Comparison of ENCODE assay signal across 8 mouse cellular contexts in genomic region chr11:86894171-86894577, GRCm38 (mm10).
DNase-seq lines count a peak whose midpoint lies in the region; ATAC-seq and TF ChIP-seq lines count a peak whose summit lies in the region.

No protein-coding gene starts in this region.

- H3K27me3 ChIP-seq in embryonic facial prominence, embryonic 13.5 days: peaks cover 7% of the 10 kb centered on the region
- H3K27me3 ChIP-seq in limb, embryonic 14.5 days (ENCODE audit: control insufficient read depth, insufficient read depth, low read length): no peaks in the 10 kb centered on the region
- no peaks in the 10 kb centered on the region for H3K27me3 ChIP-seq in midbrain, postnatal 0 days (ENCODE audit: insufficient read depth, low read length)

- H3K9me3 ChIP-seq in embryonic facial prominence, embryonic 13.5 days: no peaks in the 10 kb centered on the region
- no peaks in the 10 kb centered on the region for H3K9me3 ChIP-seq in limb, embryonic 14.5 days (ENCODE audit: control insufficient read depth, low read length)
- H3K9me3 ChIP-seq in midbrain, postnatal 0 days (ENCODE audit: low read length): no peaks in the 10 kb centered on the region

- peaks cover 26% of the 10 kb centered on the region for H3K4me1 ChIP-seq in embryonic facial prominence, embryonic 13.5 days
- H3K4me1 ChIP-seq in limb, embryonic 14.5 days (ENCODE audit: control insufficient read depth, insufficient read depth, low read length): peaks cover 23% of the 10 kb centered on the region
- peaks cover 8% of the 10 kb centered on the region; the same call in 1 of the 2 replicates for H3K4me1 ChIP-seq in midbrain, postnatal 0 days (ENCODE audit: insufficient read depth, low read length)

- peak overlapping the region; percentile 40 for H3K4me3 ChIP-seq in embryonic facial prominence, embryonic 13.5 days
- peak overlapping the region; percentile 21 for H3K4me3 ChIP-seq in limb, embryonic 14.5 days (replicated peaks; ENCODE audit: low read length)
- H3K4me3 ChIP-seq in midbrain, postnatal 0 days (ENCODE audit: low read depth, low read length): peak overlapping the region; percentile 40

- WGBS in embryonic facial prominence, embryonic 13.5 days: 5% methylated on average over 19 of the region's 19 CpGs
- 8% methylated on average over 19 of the region's 19 CpGs for WGBS in limb, embryonic 14.5 days
- WGBS in midbrain, postnatal 0 days: 9% methylated on average over 19 of the region's 19 CpGs

- no peak for TF ChIP-seq POLR2A in limb, embryonic 14.5 days (IDR thresholded peaks at IDR 0.05; ENCODE audit: borderline replicate concordance, extremely low read depth, insufficient read depth, insufficient read length)

- peak overlapping the region; percentile 66 for H3K4me2 ChIP-seq in embryonic facial prominence, embryonic 13.5 days
- H3K4me2 ChIP-seq in limb, embryonic 14.5 days (replicated peaks; ENCODE audit: low read depth, low read length, severe bottlenecking): peak overlapping the region; percentile 41
- H3K4me2 ChIP-seq in midbrain, postnatal 0 days (ENCODE audit: low read depth, low read length, poor library complexity, severe bottlenecking): peak overlapping the region; percentile 66

- peak; percentile 76; the same call in 1 of the 2 replicates for ATAC-seq in embryonic facial prominence, embryonic 13.5 days (ENCODE audit: insufficient number of reproducible peaks, insufficient read depth, low FRiP score, low TSS enrichment, low read depth)
- peak; percentile 75; the same call in 1 of the 2 replicates for ATAC-seq in limb, embryonic 14.5 days (ENCODE audit: low FRiP score, low read depth)
- 0 out of 2 replicates have a peak, but pooled peaks have one; percentile 31 for ATAC-seq in midbrain, postnatal 0 days (ENCODE audit: low FRiP score)

- peak; percentile 95 for TF ChIP-seq CTCF in midbrain, postnatal 0 days (IDR thresholded peaks at IDR 0.05)

- no peaks in the 10 kb centered on the region for H3K36me3 ChIP-seq in embryonic facial prominence, embryonic 13.5 days
- no peaks in the 10 kb centered on the region for H3K36me3 ChIP-seq in limb, embryonic 14.5 days (ENCODE audit: control insufficient read depth, insufficient read depth, low read length)
- H3K36me3 ChIP-seq in midbrain, postnatal 0 days (ENCODE audit: insufficient read depth, low read length): no peaks in the 10 kb centered on the region

- H3K9ac ChIP-seq in embryonic facial prominence, embryonic 13.5 days: peak overlapping the region; percentile 64
- peak overlapping the region; percentile 35 for H3K9ac ChIP-seq in limb, embryonic 14.5 days (ENCODE audit: low read depth, low read length, severe bottlenecking)
- peak overlapping the region; percentile 59 for H3K9ac ChIP-seq in midbrain, postnatal 0 days (replicated peaks; ENCODE audit: low read length, poor library complexity, severe bottlenecking)

- peak; percentile 94 for DNase-seq in 3T3-L1 (ENCODE audit: low read depth, low spot score)
- peak; percentile 63 to 68 for DNase-seq in adrenal gland, postnatal 4 days (ENCODE audit: low spot score in 2 of 2)
- peak; percentile 65 to 83 for DNase-seq in heart, adult 9 months (ENCODE audit: low spot score in 2 of 2)
- peak; percentile 83 for DNase-seq in kidney, adult 9 months
- DNase-seq in limb, embryonic 14.5 days (ENCODE audit: low spot score): peak; percentile 82
- peak; percentile 86 for DNase-seq in midbrain, postnatal 0 days (ENCODE audit: low spot score)
- DNase-seq in spleen, postnatal 36 days (ENCODE audit: low spot score in 2 of 2): peak; percentile 31 to 48

- peak overlapping the region; percentile 28; the same call in 1 of the 2 replicates for H3K27ac ChIP-seq in embryonic facial prominence, embryonic 13.5 days
- no peak overlapping the region for H3K27ac ChIP-seq in limb, embryonic 14.5 days (replicated peaks; ENCODE audit: low read depth, low read length)
- no peak overlapping the region for H3K27ac ChIP-seq in midbrain, postnatal 0 days (ENCODE audit: low read depth, low read length)

Comparison
In these comparisons a context has a peak if more than half of its experiments do, and no peak if none do; other contexts are left out.
1. DNase-seq: peak in every context shown above with its lines; median percentile 94 in 3T3-L1; 86 in midbrain, postnatal 0 days; 83 in kidney, adult 9 months; 82 in limb, embryonic 14.5 days; 74 in heart, adult 9 months; 66 in adrenal gland, postnatal 4 days; 40 in spleen, postnatal 36 days.